Mouse (Mus musculus) kidney, adult 2 months (tissue): ENCODE data around the gene Apod.

ENCODE experiments used
- CTCF ChIP-seq: fragments of 200-500 bp; conservative IDR thresholded peaks from 2 replicates; pipeline ENCODE4 v1.5.1; 2011; ENCODE audit warnings: low read depth, mild to moderate bottlenecking, control low read depth, low read length, moderate library complexity, mixed read lengths; ENCODE audit not compliant: insufficient read depth, insufficient read length
- POLR2A ChIP-seq: fragments of 200-500 bp; IDR thresholded peaks from one replicate; pipeline ENCODE4 v1.6.1; 2011; ENCODE audit warnings: low read depth, low read length, control low read depth

GRCm38 (mm10) chr16:31300883-31301532, 13.6 kb downstream of the Apod start:
- no peak for TF ChIP-seq CTCF
- no peak for TF ChIP-seq POLR2A
